9 mouse cellular contexts compared by ENCODE assay signal in genomic region chr6:42372421-42372815, GRCm38 (mm10). TPM values are rescaled to one million over a fixed set of nuclear protein-coding genes. Genes with fewer than 3 reads are reported as not detected.
DNase-seq lines count a peak whose midpoint lies in the region; ATAC-seq and TF ChIP-seq lines count a peak whose summit lies in the region.
"Had no signal": no experiment of that assay in that cellular context is flagged by ENCODE, and none has a peak within 500 bp of the region (broad histone marks: within the 10 kb centered on the region; RNA-seq: fewer than 3 reads in every experiment).

No protein-coding gene starts in this region.

- ATAC-seq in embryonic facial prominence, embryonic 12.5 days (ENCODE audit: insufficient number of reproducible peaks, insufficient read depth, low FRiP score, low TSS enrichment), result 0 out of 2 replicates have a peak, but pooled peaks have one; percentile 11
- ATAC-seq in hindbrain, postnatal 0 days, result peak; percentile 25; the same call in 1 of the 2 replicates
- ATAC-seq in midbrain, embryonic 14.5 days (ENCODE audit: low FRiP score, low TSS enrichment), result no peak

- peak overlapping the region; percentile 97 for H3K4me2 ChIP-seq in embryonic facial prominence, embryonic 12.5 days (replicated peaks)
- H3K4me2 ChIP-seq in hindbrain, postnatal 0 days (ENCODE audit: low read depth, low read length), result peak overlapping the region; percentile 94
- H3K4me2 ChIP-seq in midbrain, embryonic 14.5 days (ENCODE audit: low read length), result peak overlapping the region; percentile 86

- peaks cover 20% of the 10 kb centered on the region for H3K4me1 ChIP-seq in kidney, adult 2 months (ENCODE audit: control insufficient read depth, insufficient read depth, low read length)
- peaks cover 10% of the 10 kb centered on the region for H3K4me1 ChIP-seq in embryonic facial prominence, embryonic 12.5 days
- H3K4me1 ChIP-seq in hindbrain, postnatal 0 days (ENCODE audit: insufficient read depth, low read length), result peaks cover 10% of the 10 kb centered on the region
- peaks cover 13% of the 10 kb centered on the region for H3K4me1 ChIP-seq in midbrain, embryonic 14.5 days (ENCODE audit: control insufficient read depth, insufficient read depth, low read length)

- H3K36me3 ChIP-seq in kidney, adult 2 months (ENCODE audit: control insufficient read depth, insufficient read depth, low read length), result no peaks in the 10 kb centered on the region
- H3K36me3 ChIP-seq in embryonic facial prominence, embryonic 12.5 days, result no peaks in the 10 kb centered on the region
- H3K36me3 ChIP-seq in hindbrain, postnatal 0 days (ENCODE audit: insufficient read depth, low read length), result no peaks in the 10 kb centered on the region
- no peaks in the 10 kb centered on the region for H3K36me3 ChIP-seq in midbrain, embryonic 14.5 days (ENCODE audit: control insufficient read depth, insufficient read depth, low read length)

- H3K27ac ChIP-seq in kidney, adult 2 months (ENCODE audit: insufficient read depth, low read depth, low read length), result no peak overlapping the region
- no peak overlapping the region for H3K27ac ChIP-seq in embryonic facial prominence, embryonic 12.5 days
- H3K27ac ChIP-seq in hindbrain, postnatal 0 days, result no peak overlapping the region
- no peak overlapping the region for H3K27ac ChIP-seq in midbrain, embryonic 14.5 days (replicated peaks; ENCODE audit: low read depth, low read length)

- H3K9me3 ChIP-seq in embryonic facial prominence, embryonic 12.5 days, result no peaks in the 10 kb centered on the region
- H3K9me3 ChIP-seq in hindbrain, postnatal 0 days (ENCODE audit: low read length), result no peaks in the 10 kb centered on the region
- H3K9me3 ChIP-seq in midbrain, embryonic 14.5 days (ENCODE audit: control insufficient read depth, low read length), result no peaks in the 10 kb centered on the region

- DNase-seq in kidney, adult 2 months, result no peak
- no peak for DNase-seq in kidney, postnatal 36 days
- DNase-seq in hindbrain, postnatal 0 days (ENCODE audit: low spot score), result no peak
- no peak for DNase-seq in midbrain, embryonic 14.5 days
- no peak for DNase-seq in urinary bladder, postnatal 14 days (ENCODE audit: low spot score)
- no peak for DNase-seq in left cerebral cortex, adult 9 months (ENCODE audit: low spot score in 2 of 2)
- no peak for DNase-seq in gastrocnemius, postnatal 14 days
- DNase-seq: cerebellum, adult 9-10 months had no signal

- TF ChIP-seq CTCF in kidney, adult 2 months (conservative IDR thresholded peaks at IDR 0.05; ENCODE audit: insufficient read depth, insufficient read length, low read depth, low read length), result no peak
- TF ChIP-seq CTCF in hindbrain, postnatal 0 days (IDR thresholded peaks at IDR 0.05; ENCODE audit: low read depth), result no peak

- intact Hi-C loops in gastrocnemius, postnatal 14 days (cut with DNase I; ENCODE audit: low total_unique reads), result no loop called here

- no peak overlapping the region for H3K9ac ChIP-seq in embryonic facial prominence, embryonic 12.5 days
- no peak overlapping the region for H3K9ac ChIP-seq in hindbrain, postnatal 0 days (replicated peaks; ENCODE audit: low read length)
- H3K9ac ChIP-seq in midbrain, embryonic 14.5 days (replicated peaks; ENCODE audit: low read length), result no peak overlapping the region

- no peaks in the 10 kb centered on the region for H3K27me3 ChIP-seq in kidney, adult 2 months (replicated peaks; ENCODE audit: control insufficient read depth, insufficient read depth, low read length)
- 0 out of 2 replicates have a peak, but pooled peaks cover 3% of the 10 kb centered on the region for H3K27me3 ChIP-seq in embryonic facial prominence, embryonic 12.5 days
- H3K27me3 ChIP-seq in hindbrain, postnatal 0 days (ENCODE audit: insufficient read depth, low read length), result 0 out of 2 replicates have a peak, but pooled peaks cover 5% of the 10 kb centered on the region
- H3K27me3 ChIP-seq in midbrain, embryonic 14.5 days (ENCODE audit: control insufficient read depth, insufficient read depth, low read length), result 0 out of 2 replicates have a peak, but pooled peaks cover 5% of the 10 kb centered on the region

- peak overlapping the region; percentile 76 for H3K4me3 ChIP-seq in kidney, adult 2 months (ENCODE audit: insufficient read depth, low read depth, low read length)
- H3K4me3 ChIP-seq in embryonic facial prominence, embryonic 12.5 days, result peak overlapping the region; percentile 59
- no peak overlapping the region for H3K4me3 ChIP-seq in hindbrain, postnatal 0 days (ENCODE audit: low read length)
- H3K4me3 ChIP-seq in midbrain, embryonic 14.5 days (replicated peaks; ENCODE audit: low read depth, low read length), result no peak overlapping the region; the same call in 1 of the 2 replicates

- WGBS in kidney, adult 2 months, result 43% methylated on average over 9 of the region's 9 CpGs
- WGBS in embryonic facial prominence, embryonic 12.5 days, result 14% methylated on average over 9 of the region's 9 CpGs
- 32% methylated on average over 9 of the region's 9 CpGs for WGBS in hindbrain, postnatal 0 days
- 17% methylated on average over 9 of the region's 9 CpGs for WGBS in midbrain, embryonic 14.5 days

- TF ChIP-seq POLR2A in kidney, adult 2 months (IDR thresholded peaks at IDR 0.05; ENCODE audit: low read depth, low read length), result no peak

RNA-seq across cellular contexts. Expression of gene Epha1, which starts 0.7 kb away (rescaled TPM):
- 17.0 and 20.0 TPM in 2 replicates for polyA plus RNA-seq in kidney, adult 2 months (2012; rRNA removed)
- polyA plus RNA-seq in embryonic facial prominence, embryonic 12.5 days (2016; fragmentation: Nextera tagmentation; extraction: Ambion mirVana), result 4.7 and 7.2 TPM in 2 replicates
- total RNA-seq in hindbrain, postnatal 0 days (2014; rRNA removed), result 0.37 and 0.40 TPM in 2 replicates
- 0.64 and 0.66 TPM in 2 replicates for polyA plus RNA-seq in hindbrain, postnatal 0 days (2015; fragmentation: Nextera tagmentation; extraction: Ambion mirVana)
- 0.09 and 0.14 TPM in 2 replicates for polyA plus RNA-seq in midbrain, embryonic 14.5 days (2014; fragmentation: Nextera tagmentation; extraction: Ambion mirVana)
- total RNA-seq in gastrocnemius, postnatal 14 days (2021), result under 1 TPM; 0.07 to 0.21 TPM

RNA-seq across cellular contexts. Expression of gene Zyx, which starts 23.0 kb away (rescaled TPM):
- 90.0 and 94.2 TPM in 2 replicates for polyA plus RNA-seq in kidney, adult 2 months (2012; rRNA removed)
- 102 and 107 TPM in 2 replicates for polyA plus RNA-seq in embryonic facial prominence, embryonic 12.5 days (2016; fragmentation: Nextera tagmentation; extraction: Ambion mirVana)
- total RNA-seq in hindbrain, postnatal 0 days (2014; rRNA removed), result 62.6 and 63.9 TPM in 2 replicates
- polyA plus RNA-seq in hindbrain, postnatal 0 days (2015; fragmentation: Nextera tagmentation; extraction: Ambion mirVana), result 54.1 and 63.2 TPM in 2 replicates
- polyA plus RNA-seq in midbrain, embryonic 14.5 days (2014; fragmentation: Nextera tagmentation; extraction: Ambion mirVana), result 42.1 and 55.7 TPM in 2 replicates
- 10 to 100 TPM; 35.2 to 40.9 TPM for total RNA-seq in gastrocnemius, postnatal 14 days (2021)

RNA-seq across cellular contexts. Expression of gene Tas2r143, which starts 27.6 kb away (rescaled TPM):
- not detected in 2 replicates for polyA plus RNA-seq in kidney, adult 2 months (2012; rRNA removed)
- not detected in 2 replicates for polyA plus RNA-seq in embryonic facial prominence, embryonic 12.5 days (2016; fragmentation: Nextera tagmentation; extraction: Ambion mirVana)
- not detected in 2 replicates for total RNA-seq in hindbrain, postnatal 0 days (2014; rRNA removed)
- not detected in 2 replicates for polyA plus RNA-seq in hindbrain, postnatal 0 days (2015; fragmentation: Nextera tagmentation; extraction: Ambion mirVana)
- polyA plus RNA-seq in midbrain, embryonic 14.5 days (2014; fragmentation: Nextera tagmentation; extraction: Ambion mirVana), result not detected in 2 replicates
- under 1 TPM in 1 of 2 experiments, not detected in 1; 0.44 TPM for total RNA-seq in gastrocnemius, postnatal 14 days (2021)

RNA-seq across cellular contexts. Expression of gene Tas2r135, which starts 32.8 kb away (rescaled TPM):
- polyA plus RNA-seq in kidney, adult 2 months (2012; rRNA removed), result not detected in 2 replicates
- polyA plus RNA-seq in embryonic facial prominence, embryonic 12.5 days (2016; fragmentation: Nextera tagmentation; extraction: Ambion mirVana), result not detected in 2 replicates
- total RNA-seq in hindbrain, postnatal 0 days (2014; rRNA removed), result not detected in 2 replicates
- polyA plus RNA-seq in hindbrain, postnatal 0 days (2015; fragmentation: Nextera tagmentation; extraction: Ambion mirVana), result not detected in 2 replicates
- polyA plus RNA-seq in midbrain, embryonic 14.5 days (2014; fragmentation: Nextera tagmentation; extraction: Ambion mirVana), result not detected in 2 replicates
- total RNA-seq in gastrocnemius, postnatal 14 days (2021), result not detected

RNA-seq across cellular contexts. Expression of gene Fam131b, which starts 48.0 kb away (rescaled TPM):
- polyA plus RNA-seq in kidney, adult 2 months (2012; rRNA removed), result 0.05 TPM in 2 replicates
- polyA plus RNA-seq in embryonic facial prominence, embryonic 12.5 days (2016; fragmentation: Nextera tagmentation; extraction: Ambion mirVana), result 1.2 and 1.4 TPM in 2 replicates
- 56.5 and 61.6 TPM in 2 replicates for total RNA-seq in hindbrain, postnatal 0 days (2014; rRNA removed)
- polyA plus RNA-seq in hindbrain, postnatal 0 days (2015; fragmentation: Nextera tagmentation; extraction: Ambion mirVana), result 4.6 and 5.0 TPM in 2 replicates
- 4.6 and 6.2 TPM in 2 replicates for polyA plus RNA-seq in midbrain, embryonic 14.5 days (2014; fragmentation: Nextera tagmentation; extraction: Ambion mirVana)
- total RNA-seq in gastrocnemius, postnatal 14 days (2021), result under 1 TPM; 0.60 to 0.80 TPM

Comparison
In these comparisons a context has a peak if more than half of its experiments do, and no peak if none do; other contexts are left out.
1. H3K4me3 ChIP-seq: peak in kidney, adult 2 months (single experiment) and embryonic facial prominence, embryonic 12.5 days (single experiment); none in hindbrain, postnatal 0 days (single experiment) and midbrain, embryonic 14.5 days (single experiment).
2. Peak in every context shown above with its lines, with median percentiles within 50 percentile points of each other: H3K4me2 ChIP-seq.